Mouse (Mus musculus) liver, embryonic 16.5 days (tissue): ENCODE data around the gene Syne2. TPM values are rescaled to one million over a fixed set of nuclear protein-coding genes. Genes with fewer than 3 reads are reported as not detected.

Source experiments
- ATAC-seq: fragments of 200-750 bp; cut with Nextera tagmentation; 2 replicates; pipeline ENCODE4 v1.8.0; 2017; ENCODE audit warnings: low read depth, mild to moderate bottlenecking, moderate number of reproducible peaks, moderate library complexity
- H3K27ac ChIP-seq: fragments of 300-500 bp; sonication (generic); 2 replicates; pipeline ENCODE4 v1.5.1; 2014; ENCODE audit warnings: mild to moderate bottlenecking, low read length
- H3K27me3 ChIP-seq: fragments of 300-500 bp; sonication (generic); 2 replicates; pipeline ENCODE4 v1.6.1; 2014; ENCODE audit warnings: low read depth, low read length, mixed read lengths; ENCODE audit not compliant: control insufficient read depth, insufficient read depth
- H3K36me3 ChIP-seq: fragments of 300-500 bp; sonication (generic); 2 replicates; pipeline ENCODE4 v1.6.1; 2014; ENCODE audit warnings: mild to moderate bottlenecking; ENCODE audit not compliant: control insufficient read depth, insufficient read depth
- H3K4me1 ChIP-seq: fragments of 300-500 bp; sonication (generic); 2 replicates; pipeline ENCODE4 v1.6.1; 2014; ENCODE audit warnings: low read depth, low read length, mixed read lengths; ENCODE audit not compliant: control insufficient read depth
- H3K4me2 ChIP-seq: fragments of 300-500 bp; sonication (generic); 2 replicates; pipeline ENCODE4 v1.6.1; 2014; ENCODE audit warnings: low read depth, low read length, mixed read lengths
- H3K4me3 ChIP-seq: fragments of 300-500 bp; sonication (generic); 2 replicates; pipeline ENCODE4 v1.5.1; 2014; ENCODE audit warnings: low read depth, mild to moderate bottlenecking, low read length
- H3K9ac ChIP-seq: fragments of 300-500 bp; sonication (generic); 2 replicates; pipeline ENCODE4 v1.6.1; 2014; ENCODE audit warnings: low read depth, low read length
- H3K9me3 ChIP-seq: fragments of 300-500 bp; sonication (generic); replicated peaks from 2 replicates; pipeline ENCODE4 v1.6.1; 2016; ENCODE audit warnings: low read length; ENCODE audit not compliant: control insufficient read depth
- WGBS: fragments of 180-500 bp; shearing (Covaris S2); extraction: QIAGEN DNeasy Blood & Tissue Kit; methylation state at CpG from one replicate; pipeline ENCODE4 v1.1.7; 2014; ENCODE audit not compliant: insufficient replicate concordance; 5-methylcytosine and 5-hydroxymethylcytosine counted together
- polyA plus RNA-seq: library from polyadenylated mRNA; unstranded; fragments of >200 nt; fragmentation: Nextera tagmentation; extraction: Ambion mirVana; gene quantifications from 2 replicates; pipeline ENCODE4 v1.2.1, GENCODE M21; 2015

Gene Syne2
- polyA plus RNA-seq, 1 experiment from 2014 or later = 6.1 TPM

DNA sequence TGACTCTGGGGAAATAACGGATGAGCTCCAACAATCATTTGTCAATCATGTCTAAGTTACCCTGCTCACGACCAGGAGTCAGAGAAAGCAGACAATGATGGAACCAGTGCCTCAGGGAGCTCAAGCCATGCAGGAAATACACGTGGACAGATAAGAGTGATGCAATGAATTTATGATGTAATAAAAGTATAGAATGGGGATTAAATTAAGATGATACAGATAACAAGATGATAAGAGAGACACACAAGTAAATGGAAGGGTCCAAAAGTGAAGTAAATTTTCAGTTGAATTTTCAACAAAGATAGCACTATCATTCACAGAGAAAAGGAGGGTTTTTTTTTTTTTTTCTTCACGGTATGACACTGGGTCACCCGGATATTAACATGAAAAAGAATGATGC is 231.4 kb downstream of the Syne2 start:
- H3K4me1 ChIP-seq = no peaks in the 10 kb centered on the region
- no peak overlapping the region for H3K9ac ChIP-seq
- H3K36me3 ChIP-seq = no peaks in the 10 kb centered on the region
- no peaks in the 10 kb centered on the region for H3K27me3 ChIP-seq
- H3K27ac ChIP-seq = no peak overlapping the region
- H3K9me3 ChIP-seq = no peaks in the 10 kb centered on the region
- WGBS = 51% methylated on average over 5 of the region's 5 CpGs
- H3K4me2 ChIP-seq = no peak overlapping the region
- H3K4me3 ChIP-seq = no peak overlapping the region
- ATAC-seq = no peak

DNA sequence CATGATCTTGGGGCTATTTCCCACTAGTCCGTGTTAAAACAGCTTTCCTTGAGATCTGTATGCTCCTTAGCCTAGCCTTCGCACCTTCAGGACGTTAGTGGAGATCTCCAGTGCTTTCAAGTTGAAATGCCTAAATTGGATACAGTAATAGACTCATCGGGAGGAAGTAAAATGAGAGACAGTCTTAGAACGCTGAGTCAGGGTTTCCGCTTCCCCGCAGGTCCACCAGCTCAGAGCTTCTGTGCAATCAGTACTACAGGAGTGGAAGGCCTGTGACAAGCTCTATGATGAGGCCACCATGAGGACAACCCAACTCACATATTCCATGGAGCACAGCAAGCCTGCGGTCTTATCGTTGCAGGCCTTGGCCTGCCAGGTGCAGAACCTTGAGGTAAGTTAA is 233.9 kb downstream of the Syne2 start:
- Histone ChIP-seq H3K27me3 (no peaks in the 10 kb centered on the region), H3K27ac (no peak overlapping the region), H3K9me3 (no peaks in the 10 kb centered on the region), H3K4me2 (no peak overlapping the region), H3K36me3 (no peaks in the 10 kb centered on the region), H3K4me1 (no peaks in the 10 kb centered on the region), H3K4me3 (no peak overlapping the region), H3K9ac (no peak overlapping the region)
- WGBS = 59% methylated on average over 9 of the region's 9 CpGs
- no peak for ATAC-seq

GRCm38 (mm10) chr12:76054653-76055052 is 236.7 kb downstream of the Syne2 start:
- Histone ChIP-seq H3K4me2 (no peak overlapping the region), H3K36me3 (no peaks in the 10 kb centered on the region), H3K4me3 (no peak overlapping the region), H3K9ac (no peak overlapping the region), H3K27me3 (no peaks in the 10 kb centered on the region), H3K4me1 (no peaks in the 10 kb centered on the region), H3K27ac (no peak overlapping the region), H3K9me3 (no peaks in the 10 kb centered on the region)
- WGBS = 59% methylated on average over 9 of the region's 9 CpGs
- ATAC-seq = no peak

DNA sequence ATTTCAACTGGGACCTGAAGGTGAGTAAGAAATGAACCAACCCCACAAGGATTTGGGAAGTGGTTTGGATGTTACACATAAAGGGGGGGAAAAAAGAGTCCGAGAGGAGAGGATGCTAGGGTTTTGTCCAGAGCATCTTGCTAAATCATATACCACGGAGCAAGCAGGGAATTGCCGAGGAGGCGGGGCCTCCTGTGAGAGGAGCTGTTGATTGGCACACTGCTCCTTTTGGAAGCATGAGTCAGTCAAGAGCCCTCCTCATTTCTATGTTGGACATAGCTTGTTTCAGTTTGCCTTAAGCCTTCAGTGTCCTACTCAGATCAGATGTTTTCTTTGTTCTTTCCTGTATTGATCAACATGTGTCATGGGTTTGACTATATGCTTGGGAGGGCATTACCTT is 245.1 kb downstream of the Syne2 start:
- Histone ChIP-seq H3K9me3 (no peaks in the 10 kb centered on the region), H3K4me3 (no peak overlapping the region), H3K27me3 (no peaks in the 10 kb centered on the region), H3K4me2 (no peak overlapping the region), H3K4me1 (no peaks in the 10 kb centered on the region), H3K27ac (no peak overlapping the region), H3K36me3 (no peaks in the 10 kb centered on the region; the same call in 1 of the 2 replicates), H3K9ac (no peak overlapping the region)
- no peak for ATAC-seq
- 70% methylated on average over 4 of the region's 4 CpGs for WGBS

DNA sequence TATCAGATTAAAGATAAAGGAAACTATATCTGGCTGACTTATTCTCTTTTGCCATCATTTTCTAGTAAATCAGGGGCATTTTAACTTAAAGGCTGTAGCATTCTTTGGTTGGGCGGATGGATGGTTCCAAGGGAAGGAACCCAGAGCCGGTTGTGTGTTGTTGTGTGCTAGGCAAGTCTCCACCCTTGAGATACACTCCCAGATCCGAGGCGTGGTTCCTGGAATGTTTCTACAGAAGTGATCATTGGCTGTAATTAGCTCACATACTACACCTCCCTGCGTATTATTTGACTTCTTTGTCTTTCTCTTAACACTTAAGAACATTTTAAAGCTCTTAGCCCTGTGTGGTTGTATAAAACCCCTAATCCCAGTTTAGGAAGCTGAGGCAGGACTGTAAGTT is 252.5 kb downstream of the Syne2 start:
- ATAC-seq = no peak
- no peaks in the 10 kb centered on the region for H3K27me3 ChIP-seq
- H3K27ac ChIP-seq = no peak overlapping the region
- no peaks in the 10 kb centered on the region for H3K4me1 ChIP-seq
- no peak overlapping the region for H3K9ac ChIP-seq
- no peaks in the 10 kb centered on the region for H3K9me3 ChIP-seq
- no peaks in the 10 kb centered on the region; the same call in 1 of the 2 replicates for H3K36me3 ChIP-seq
- no peak overlapping the region for H3K4me3 ChIP-seq
- H3K4me2 ChIP-seq = no peak overlapping the region
- WGBS = 64% methylated on average over 5 of the region's 5 CpGs

DNA sequence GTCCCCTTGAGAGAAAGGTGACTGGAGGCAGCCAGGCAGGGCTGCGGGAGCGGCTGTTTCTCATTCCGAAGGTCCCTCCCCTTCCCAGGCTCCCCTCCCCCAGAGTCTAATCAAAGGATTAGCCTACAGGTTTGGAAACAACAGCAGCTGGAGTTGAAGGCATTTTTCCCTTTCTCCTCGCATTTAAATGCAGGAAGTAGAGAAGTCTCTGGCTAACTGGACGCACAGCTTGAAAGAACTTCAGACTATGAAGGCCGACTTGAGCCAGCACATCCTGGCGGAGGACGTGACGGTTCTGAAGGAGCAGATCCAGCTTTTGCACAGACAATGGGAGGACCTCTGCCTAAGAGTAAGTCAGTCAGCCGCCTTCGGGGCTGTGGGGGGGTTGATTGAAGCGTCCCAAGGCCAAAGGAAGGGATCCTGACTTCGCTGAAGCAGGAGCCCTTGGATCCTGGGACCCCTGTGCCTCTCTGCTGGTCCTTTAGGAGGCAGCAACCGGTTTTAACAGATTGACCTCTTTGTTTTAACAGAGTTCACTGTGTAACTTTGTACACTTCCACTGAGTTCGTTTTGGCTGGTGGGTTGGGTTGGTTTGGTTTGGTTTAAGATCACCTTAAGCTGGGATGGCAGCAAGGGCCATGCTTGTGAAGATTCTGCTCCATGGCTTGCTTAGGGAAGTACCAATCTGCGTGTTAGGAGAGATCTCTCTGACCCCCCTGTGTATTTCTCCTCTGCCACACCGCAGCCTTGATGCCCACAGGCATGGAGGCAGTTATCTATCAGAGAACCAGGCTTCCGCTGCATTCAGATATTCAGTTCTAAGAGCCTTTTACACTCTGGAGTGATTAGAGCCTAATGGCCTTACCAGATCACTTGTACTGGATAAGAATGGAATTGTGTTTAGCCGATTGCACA is 254.3 kb downstream of the Syne2 start:
- H3K27me3 ChIP-seq = no peaks in the 10 kb centered on the region
- no peak for ATAC-seq
- H3K36me3 ChIP-seq = no peaks in the 10 kb centered on the region
- H3K27ac ChIP-seq = no peak overlapping the region
- H3K9me3 ChIP-seq = no peaks in the 10 kb centered on the region
- 40% methylated on average over 19 of the region's 19 CpGs for WGBS
- H3K9ac ChIP-seq = no peak overlapping the region
- H3K4me3 ChIP-seq = no peak overlapping the region
- H3K4me2 ChIP-seq = no peak overlapping the region
- no peaks in the 10 kb centered on the region for H3K4me1 ChIP-seq

GRCm38 (mm10) chr12:76073066-76073826 is 255.3 kb downstream of the Syne2 start:
- Histone ChIP-seq H3K4me3 (no peak overlapping the region), H3K27ac (no peak overlapping the region), H3K9ac (no peak overlapping the region), H3K9me3 (no peaks in the 10 kb centered on the region), H3K4me1 (no peaks in the 10 kb centered on the region), H3K4me2 (no peak overlapping the region), H3K27me3 (no peaks in the 10 kb centered on the region), H3K36me3 (no peaks in the 10 kb centered on the region)
- ATAC-seq = no peak
- WGBS = 37% methylated on average over 13 of the region's 13 CpGs

- H3K27me3 ChIP-seq = no peaks in the 10 kb centered on the region
- no peaks in the 10 kb centered on the region for H3K4me1 ChIP-seq
- H3K4me2 ChIP-seq = no peak overlapping the region
- H3K9ac ChIP-seq = no peak overlapping the region
- ATAC-seq = no peak
- H3K27ac ChIP-seq = no peak overlapping the region
- H3K36me3 ChIP-seq = no peaks in the 10 kb centered on the region
- no peak overlapping the region for H3K4me3 ChIP-seq
- 59% methylated on average over 7 of the region's 7 CpGs for WGBS
- no peaks in the 10 kb centered on the region for H3K9me3 ChIP-seq
These were observed 256.0 kb downstream of the Syne2 start for GRCm38 (mm10) chr12:76073981-76074380.
